In the genomic region with DNA sequence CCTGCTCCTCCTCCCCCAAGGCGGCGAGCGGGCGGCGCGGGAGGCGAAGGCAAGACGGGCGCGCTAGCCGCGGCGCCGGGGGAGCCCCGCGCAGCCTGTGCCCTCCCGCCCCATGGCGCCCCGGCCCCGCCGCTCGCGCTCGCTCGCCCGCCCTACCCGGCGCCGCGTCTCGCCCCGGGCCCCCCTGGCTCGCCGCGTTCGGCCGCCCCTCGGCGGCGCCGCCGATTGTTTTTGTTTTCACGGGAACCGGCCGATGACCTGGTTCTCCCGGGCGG, we compare ENCODE assay signal across 8 mouse cellular contexts. TPM values are rescaled to one million over a fixed set of nuclear protein-coding genes. Genes with fewer than 3 reads are reported as not detected.
A peak's percentile ranks its signal among the peaks of the same experiment; 100 is the strongest.
DNase-seq lines count a peak whose midpoint lies in the region; ATAC-seq and TF ChIP-seq lines count a peak whose summit lies in the region.

No protein-coding gene starts in this region.

- peak overlapping the region; percentile 96 for H3K9ac ChIP-seq in heart, postnatal 0 days (replicated peaks; ENCODE audit: low read depth, low read length)

- POLR2A ChIA-PET in Patski (lab: Charles Lee), result interaction anchor here (1.3 kb wide), 1 partner anchor 54 kb away, joined by 3 read pairs; the partner anchor contains the start of gene Rnf103

- H3K27me3 ChIP-seq in heart, postnatal 0 days (ENCODE audit: control insufficient read depth, insufficient read depth, low read length), result no peaks in the 10 kb centered on the region
- H3K27me3 ChIP-seq in Patski, result no peaks in the 10 kb centered on the region
- H3K27me3 ChIP-seq in hindbrain, embryonic 10.5 days (ENCODE audit: insufficient read depth, poor library complexity, severe bottlenecking), result no peaks in the 10 kb centered on the region
- H3K27me3 ChIP-seq in midbrain, embryonic 10.5 days (ENCODE audit: low read depth, poor library complexity, severe bottlenecking), result no peaks in the 10 kb centered on the region

- H3K9me3 ChIP-seq in heart, postnatal 0 days (replicated peaks; ENCODE audit: control insufficient read depth, low read length), result no peaks in the 10 kb centered on the region
- no peaks in the 10 kb centered on the region for H3K9me3 ChIP-seq in hindbrain, embryonic 10.5 days
- no peaks in the 10 kb centered on the region for H3K9me3 ChIP-seq in midbrain, embryonic 10.5 days (replicated peaks)

- CTCF ChIA-PET in Patski (lab: Charles Lee), result interaction anchor here (1.0 to 1.3 kb wide), 2 partner anchors 18 to 55 kb away, joined by 4 to 5 read pairs; no protein-coding TSS in a partner anchor

- DNase-seq in heart, postnatal 0 days (ENCODE audit: low spot score), result no peak
- DNase-seq in heart, adult 18-20 months, result no peak
- DNase-seq in Patski (ENCODE audit: low read depth, low spot score), result no peak
- DNase-seq in hindbrain, embryonic 10.5 days (ENCODE audit: low spot score), result no peak
- no peak for DNase-seq in midbrain, embryonic 10.5 days (ENCODE audit: low spot score)
- DNase-seq in urinary bladder, postnatal 4 days (ENCODE audit: low spot score in 2 of 2), result no peak
- DNase-seq in ovary, postnatal 36 days (ENCODE audit: low spot score), result no peak
- DNase-seq in kidney, postnatal 14 days, result no peak

- TF ChIP-seq CTCF in heart, postnatal 0 days (IDR thresholded peaks at IDR 0.05; ENCODE audit: low read depth), result no peak
- no peak for TF ChIP-seq CTCF in Patski (IDR thresholded peaks at IDR 0.05)

- H3K36me3 ChIP-seq in heart, postnatal 0 days (replicated peaks; ENCODE audit: control insufficient read depth, insufficient read depth, low read length), result no peaks in the 10 kb centered on the region
- no peaks in the 10 kb centered on the region for H3K36me3 ChIP-seq in hindbrain, embryonic 10.5 days
- H3K36me3 ChIP-seq in midbrain, embryonic 10.5 days, result no peaks in the 10 kb centered on the region

- WGBS in heart, postnatal 0 days, result 0% methylated on average over 28 of the region's 47 CpGs
- under 1% methylated on average over 35 of the region's 47 CpGs for WGBS in hindbrain, embryonic 10.5 days
- WGBS in midbrain, embryonic 10.5 days, result 0% methylated on average over 28 of the region's 47 CpGs

- peak overlapping the region; percentile 74 for H3K4me2 ChIP-seq in heart, postnatal 0 days (ENCODE audit: low read depth, low read length)

- peaks cover 26% of the 10 kb centered on the region for H3K4me1 ChIP-seq in heart, postnatal 0 days (ENCODE audit: control insufficient read depth, insufficient read depth)
- H3K4me1 ChIP-seq in hindbrain, embryonic 10.5 days (replicated peaks), result peaks cover 41% of the 10 kb centered on the region
- H3K4me1 ChIP-seq in midbrain, embryonic 10.5 days, result peaks cover 38% of the 10 kb centered on the region

- H3K27ac ChIP-seq in heart, postnatal 0 days (ENCODE audit: low read depth), result peak overlapping the region; percentile 97
- peak overlapping the region; percentile 96 for H3K27ac ChIP-seq in hindbrain, embryonic 10.5 days
- H3K27ac ChIP-seq in midbrain, embryonic 10.5 days (replicated peaks), result peak overlapping the region; percentile 96

- TF ChIP-seq EP300 in heart, postnatal 0 days (IDR thresholded peaks at IDR 0.05; ENCODE audit: low read depth), result no peak

- in situ Hi-C loops in Patski (cut with MboI; ENCODE audit: low pct_unique_long_range_greater_than_20kb), result loop anchor here (25.0 kb wide), 1 partner anchor 372 kb away; no protein-coding TSS in a partner anchor

- ATAC-seq in heart, postnatal 0 days (ENCODE audit: insufficient read depth, low read depth), result no peak
- ATAC-seq in Patski, result peak; percentile 24

- H3K4me3 ChIP-seq in heart, postnatal 0 days (ENCODE audit: low read depth, low read length), result peak overlapping the region; percentile 91
- H3K4me3 ChIP-seq in hindbrain, embryonic 10.5 days, result peak overlapping the region; percentile 97
- peak overlapping the region; percentile 98 for H3K4me3 ChIP-seq in midbrain, embryonic 10.5 days

RNA-seq across cellular contexts. Expression of gene Rmnd5a, which starts 0.3 kb away (rescaled TPM):
- 35.2 and 50.2 TPM in 2 replicates for total RNA-seq in heart, postnatal 0 days (2014; rRNA removed; ENCODE audit: low replicate concordance)
- 6.9 and 7.0 TPM in 2 replicates for polyA plus RNA-seq in heart, postnatal 0 days (2015; fragmentation: Nextera tagmentation; extraction: Ambion mirVana)
- 10 to 100 TPM; 66.8 to 74.7 TPM for total RNA-seq in heart, adult 18-20 months (2021)
- polyA plus RNA-seq in Patski (2021), result 49.4 TPM
- polyA plus RNA-seq in hindbrain, embryonic 10.5 days (2016; fragmentation: Nextera tagmentation; extraction: Ambion mirVana), result 7.9 and 10.4 TPM in 2 replicates
- polyA plus RNA-seq in midbrain, embryonic 10.5 days (2016; fragmentation: Nextera tagmentation; extraction: Ambion mirVana), result 8.4 and 9.2 TPM in 2 replicates

RNA-seq across cellular contexts. Expression of gene Rnf103, which starts 53.5 kb away (rescaled TPM):
- 17.3 and 33.7 TPM in 2 replicates for total RNA-seq in heart, postnatal 0 days (2014; rRNA removed; ENCODE audit: low replicate concordance)
- 14.5 and 14.9 TPM in 2 replicates for polyA plus RNA-seq in heart, postnatal 0 days (2015; fragmentation: Nextera tagmentation; extraction: Ambion mirVana)
- total RNA-seq in heart, adult 18-20 months (2021), result 10 to 100 TPM; 24.5 to 25.0 TPM
- polyA plus RNA-seq in Patski (2021), result 31.3 TPM
- 10.6 and 12.3 TPM in 2 replicates for polyA plus RNA-seq in hindbrain, embryonic 10.5 days (2016; fragmentation: Nextera tagmentation; extraction: Ambion mirVana)
- polyA plus RNA-seq in midbrain, embryonic 10.5 days (2016; fragmentation: Nextera tagmentation; extraction: Ambion mirVana), result 9.8 and 11.3 TPM in 2 replicates
